Mouse (Mus musculus): ENCODE data around the gene Padi3. TPM values are rescaled to one million over a fixed set of nuclear protein-coding genes. Genes with fewer than 3 reads are reported as not detected.

The Padi3 gene
- total and polyA plus RNA-seq, 3 experiments = 73.1 to 106 TPM; not detected in 1

- Histone ChIP-seq H3K9me3 (replicated peaks; ENCODE audit: insufficient read depth, low read length) (no peaks in the 10 kb centered on the region), H3K9ac (ENCODE audit: control insufficient read depth, low read depth, low read length, poor library complexity, severe bottlenecking) (no peak overlapping the region), H3K27ac (ENCODE audit: control insufficient read depth, low read depth, low read length) (no peak overlapping the region), H3K27me3 (ENCODE audit: control insufficient read depth in 1 of 2, insufficient read depth in 2 of 2, low read length in 2 of 2) (no peaks in the 10 kb centered on the region), H3K36me3 (ENCODE audit: control insufficient read depth in 1 of 2, insufficient read depth in 2 of 2, low read length in 2 of 2) (peaks cover 0 to 5% of the 10 kb centered on the region in 2 experiments; a peak in 2 of 4 replicates), H3K4me1 (ENCODE audit: control insufficient read depth in 1 of 2, insufficient read depth in 2 of 2, low read length in 2 of 2) (no peaks in the 10 kb centered on the region), H3K79me2 (ENCODE audit: control insufficient read depth, insufficient read depth, low read length, poor library complexity) (no peaks in the 10 kb centered on the region), H3K4me3 (ENCODE audit: control insufficient read depth in 1 of 2, insufficient read depth in 1 of 2, low read depth in 2 of 2, low read length in 2 of 2) (no peak overlapping the region)
- no peak for TF ChIP-seq E2F4 (IDR thresholded peaks at IDR 0.05; ENCODE audit: borderline replicate concordance, low read depth, low read length)
- no peak for TF ChIP-seq CTCF (IDR thresholded peaks at IDR 0.05 in 2 of 3, conservative IDR thresholded peaks at IDR 0.05 in 1 of 3; ENCODE audit: control insufficient read depth in 1 of 3, insufficient read depth in 1 of 3, low read depth in 2 of 3, low read length in 3 of 3, poor library complexity in 1 of 3, severe bottlenecking in 1 of 3)
- no peak for TF ChIP-seq NRF1 (IDR thresholded peaks at IDR 0.05; ENCODE audit: insufficient read depth, low read depth, low read length, poor library complexity, severe bottlenecking)
- TF ChIP-seq ELF1 (IDR thresholded peaks at IDR 0.05; ENCODE audit: low read depth, low read length) = no peak
- no peak for TF ChIP-seq ETS1 (IDR thresholded peaks at IDR 0.05; ENCODE audit: low read depth, low read length)
- TF ChIP-seq EP300 (IDR thresholded peaks at IDR 0.05; ENCODE audit: low read depth in 1 of 2, low read length in 2 of 2) = no peak
- DNase-seq (ENCODE audit: low read depth, low spot score) = no peak
Measured at GRCm38 (mm10) chr4:140796786-140797185, 13.7 kb downstream of the Padi3 start.

DNA sequence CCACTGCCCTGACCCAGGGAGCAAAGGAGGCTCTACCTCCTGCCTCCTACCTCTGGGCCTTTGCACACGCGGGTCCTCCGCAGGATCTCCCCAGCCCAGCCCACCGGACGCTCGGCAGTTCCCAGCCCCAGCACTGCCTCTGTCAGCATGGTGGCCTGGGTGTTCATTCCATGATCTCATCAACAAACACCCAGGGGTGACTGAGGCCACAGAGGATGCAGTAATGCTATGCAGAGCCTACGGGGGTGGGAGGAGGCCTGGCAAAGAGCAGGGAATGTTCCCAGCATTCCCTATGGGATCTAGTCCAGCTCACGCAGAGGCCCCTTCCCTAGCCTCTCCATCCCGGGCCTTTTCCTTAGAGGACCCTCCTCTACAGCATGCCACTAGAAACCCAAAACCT lies 15.8 kb downstream of the Padi3 start:
- TF ChIP-seq MAX (IDR thresholded peaks at IDR 0.05; ENCODE audit: low read length) = no peak
- TF ChIP-seq ZNF384 (IDR thresholded peaks at IDR 0.05; ENCODE audit: low read depth, low read length) = no peak
- TF ChIP-seq POLR2A (IDR thresholded peaks at IDR 0.05; ENCODE audit: control insufficient read depth in 1 of 2, insufficient read depth in 1 of 2, low read depth in 1 of 2, low read length in 2 of 2, poor library complexity in 1 of 2) = no peak
- TF ChIP-seq NRF1 (IDR thresholded peaks at IDR 0.05; ENCODE audit: insufficient read depth, low read depth, low read length, poor library complexity, severe bottlenecking) = no peak
- TF ChIP-seq HCFC1 (IDR thresholded peaks at IDR 0.05; ENCODE audit: low read depth, low read length) = no peak
- no peak for TF ChIP-seq TAL1 (IDR thresholded peaks at IDR 0.05; ENCODE audit: low read length)
- TF ChIP-seq ZC3H11A (IDR thresholded peaks at IDR 0.05; ENCODE audit: low read depth, low read length) = no peak
- TF ChIP-seq E2F4 (IDR thresholded peaks at IDR 0.05; ENCODE audit: borderline replicate concordance, low read depth, low read length) = no peak
- no peak for TF ChIP-seq JUND (IDR thresholded peaks at IDR 0.05; ENCODE audit: low read depth, low read length)
- TF ChIP-seq GATA1 (IDR thresholded peaks at IDR 0.05; ENCODE audit: low read depth, low read length) = no peak
- no peak for TF ChIP-seq SIN3A (IDR thresholded peaks at IDR 0.05; ENCODE audit: low read length)
- TF ChIP-seq POLR2AphosphoS5 (IDR thresholded peaks at IDR 0.05; ENCODE audit: borderline replicate concordance, low read depth, low read length) = no peak
- no peak for TF ChIP-seq MAZ (IDR thresholded peaks at IDR 0.05; ENCODE audit: low read depth, low read length)
- no peak for TF ChIP-seq ZKSCAN1 (IDR thresholded peaks at IDR 0.05; ENCODE audit: low read depth, low read length)
- no peak for TF ChIP-seq KAT2A (conservative IDR thresholded peaks at IDR 0.05; ENCODE audit: low read depth, low read length)
- TF ChIP-seq MAFK (IDR thresholded peaks at IDR 0.05; ENCODE audit: borderline replicate concordance, low read depth, low read length) = no peak
- TF ChIP-seq CTCF (IDR thresholded peaks at IDR 0.05 in 2 of 3, conservative IDR thresholded peaks at IDR 0.05 in 1 of 3; ENCODE audit: control insufficient read depth in 1 of 3, insufficient read depth in 1 of 3, low read depth in 2 of 3, low read length in 3 of 3, poor library complexity in 1 of 3, severe bottlenecking in 1 of 3) = no peak
- TF ChIP-seq USF1 (IDR thresholded peaks at IDR 0.05; ENCODE audit: low read depth, low read length) = no peak
- no peak for TF ChIP-seq ZMIZ1 (IDR thresholded peaks at IDR 0.05; ENCODE audit: low read depth, low read length)
- TF ChIP-seq RAD21 (IDR thresholded peaks at IDR 0.05; ENCODE audit: low read depth, low read length) = no peak
- H3K9me3 ChIP-seq (replicated peaks; ENCODE audit: insufficient read depth, low read length) = no peaks in the 10 kb centered on the region
- H3K9ac ChIP-seq (ENCODE audit: control insufficient read depth, low read depth, low read length, poor library complexity, severe bottlenecking) = no peak overlapping the region
- H3K36me3 ChIP-seq (ENCODE audit: control insufficient read depth in 1 of 2, insufficient read depth in 2 of 2, low read length in 2 of 2) = peaks cover 0 to 5% of the 10 kb centered on the region in 2 experiments; a peak in 2 of 4 replicates
- H3K4me1 ChIP-seq (ENCODE audit: control insufficient read depth in 1 of 2, insufficient read depth in 2 of 2, low read length in 2 of 2) = no peaks in the 10 kb centered on the region
- H3K79me2 ChIP-seq (ENCODE audit: control insufficient read depth, insufficient read depth, low read length, poor library complexity) = no peaks in the 10 kb centered on the region
- no peak overlapping the region for H3K4me3 ChIP-seq (ENCODE audit: control insufficient read depth in 1 of 2, insufficient read depth in 1 of 2, low read depth in 2 of 2, low read length in 2 of 2)
- H3K27me3 ChIP-seq (ENCODE audit: control insufficient read depth in 1 of 2, insufficient read depth in 2 of 2, low read length in 2 of 2) = no peaks in the 10 kb centered on the region
- no peak overlapping the region for H3K27ac ChIP-seq (ENCODE audit: control insufficient read depth, low read depth, low read length)
- DNase-seq (ENCODE audit: low read depth, low spot score) = no peak

All from MEL (cell line).